Mouse (Mus musculus): ENCODE measurements around the gene Ctbs.

- TF ChIP-seq CTCF (IDR thresholded peaks at IDR 0.05; ENCODE audit: control insufficient read depth, insufficient read depth, insufficient read length) = no peak
- TF ChIP-seq MYOG (IDR thresholded peaks at IDR 0.05; ENCODE audit: control insufficient read depth, extremely low read depth, insufficient read length) = no peak
- no peak for TF ChIP-seq MAX (IDR thresholded peaks at IDR 0.05)
Observed at GRCm38 (mm10) chr3:146451375-146451774, 1.8 kb downstream of the Ctbs start.

Data from C2C12 (cell line).